Comparison of ENCODE assay signal across 23 mouse cellular contexts in genomic region chr8:71631897-71632296, GRCm38 (mm10). TPM values are rescaled to one million over a fixed set of nuclear protein-coding genes. Genes with fewer than 3 reads are reported as not detected.
DNase-seq lines count a peak whose midpoint lies in the region; ATAC-seq and TF ChIP-seq lines count a peak whose summit lies in the region.
"Had no signal": no experiment of that assay in that cellular context is flagged by ENCODE, and none has a peak within 500 bp of the region (broad histone marks: within the 10 kb centered on the region; RNA-seq: fewer than 3 reads in every experiment).

No protein-coding gene starts in this region.

- no peak overlapping the region for H3K4me2 ChIP-seq in kidney, embryonic 15.5 days
- H3K4me2 ChIP-seq: embryonic facial prominence, embryonic 15.5 days; forebrain, embryonic 15.5 days; heart, embryonic 11.5 days; heart, embryonic 15.5 days; hindbrain, embryonic 13.5 days; intestine, embryonic 15.5 days had no signal

- peak overlapping the region; percentile 23 for H3K9ac ChIP-seq in MEL (ENCODE audit: control insufficient read depth, low read depth, low read length, poor library complexity, severe bottlenecking)
- H3K9ac ChIP-seq in kidney, embryonic 15.5 days: no peak overlapping the region
- H3K9ac ChIP-seq: embryonic facial prominence, embryonic 15.5 days; forebrain, embryonic 15.5 days; heart, embryonic 15.5 days; hindbrain, embryonic 13.5 days; intestine, embryonic 15.5 days had no signal

- TF ChIP-seq EP300 in MEL (IDR thresholded peaks at IDR 0.05; ENCODE audit: low read depth in 1 of 2, low read length in 2 of 2): no peak

- no peak for ATAC-seq in megakaryocyte, adult 5-6 weeks (ENCODE audit: poor library complexity, severe bottlenecking)
- ATAC-seq in kidney, embryonic 15.5 days (replicated peaks; ENCODE audit: low FRiP score): no peak
- ATAC-seq: forebrain, embryonic 15.5 days; hindbrain, postnatal 0 days; intestine, embryonic 15.5 days had no signal

- DNase-seq in MEL (ENCODE audit: low read depth, low spot score): peak; percentile 44
- peak; percentile 18 for DNase-seq in induced T-regulatory cell, adult 2 months (ENCODE audit: low read depth)
- DNase-seq in c-Kit-positive CD71-positive TER-119-positive erythroid progenitor cells, embryonic 14.5 days (ENCODE audit: low spot score): no peak
- DNase-seq in adrenal gland, postnatal 25 days: no peak
- DNase-seq: adrenal gland, postnatal 10 days; B cell, adult 2 months; cerebellum, adult 2 months; cerebellum, postnatal 14 days; embryo, embryonic 11 days; gastrocnemius, postnatal 10 days; heart, adult 2 months; heart, postnatal 14 days had no signal

- H3K4me1 ChIP-seq in megakaryocyte, embryonic 14.5 days: peaks cover 98% of the 10 kb centered on the region
- peaks cover 2 to 35% of the 10 kb centered on the region in 2 experiments; a peak in 3 of 4 replicates for H3K4me1 ChIP-seq in MEL (ENCODE audit: control insufficient read depth in 1 of 2, insufficient read depth in 2 of 2, low read length in 2 of 2)
- peaks cover 48% of the 10 kb centered on the region for H3K4me1 ChIP-seq in kidney, embryonic 15.5 days

- TF ChIP-seq RAD21 in MEL (IDR thresholded peaks at IDR 0.05; ENCODE audit: low read depth, low read length): no peak

- no peak for TF ChIP-seq CTCF in MEL (IDR thresholded peaks at IDR 0.05 in 2 of 3, conservative IDR thresholded peaks at IDR 0.05 in 1 of 3; ENCODE audit: control insufficient read depth in 1 of 3, insufficient read depth in 1 of 3, low read depth in 2 of 3, low read length in 3 of 3, poor library complexity in 1 of 3, severe bottlenecking in 1 of 3)

- H3K79me2 ChIP-seq in MEL (ENCODE audit: control insufficient read depth, insufficient read depth, low read length, poor library complexity): no peaks in the 10 kb centered on the region; the same call in 1 of the 2 replicates

- H3K9me3 ChIP-seq in megakaryocyte, embryonic 14.5 days: no peaks in the 10 kb centered on the region
- no peaks in the 10 kb centered on the region for H3K9me3 ChIP-seq in MEL (replicated peaks; ENCODE audit: insufficient read depth, low read length)
- peaks cover 7% of the 10 kb centered on the region; the same call in 1 of the 2 replicates for H3K9me3 ChIP-seq in kidney, embryonic 15.5 days (replicated peaks)
- H3K9me3 ChIP-seq: embryonic facial prominence, embryonic 15.5 days; forebrain, embryonic 15.5 days; hindbrain, embryonic 13.5 days; intestine, embryonic 15.5 days had no signal

- H3K27ac ChIP-seq in MEL (ENCODE audit: control insufficient read depth, low read depth, low read length): no peak overlapping the region
- no peak overlapping the region for H3K27ac ChIP-seq in kidney, embryonic 15.5 days
- H3K27ac ChIP-seq: embryonic facial prominence, embryonic 15.5 days; forebrain, embryonic 15.5 days; heart, adult 2 months; heart, embryonic 15.5 days; hindbrain, embryonic 13.5 days; hindbrain, postnatal 0 days; intestine, embryonic 15.5 days had no signal

- 63% methylated on average over 2 of the region's 2 CpGs for WGBS in kidney, embryonic 15.5 days

- peak overlapping the region; percentile 18 for H3K4me3 ChIP-seq in megakaryocyte, embryonic 14.5 days (replicated peaks)
- H3K4me3 ChIP-seq in MEL (ENCODE audit: control insufficient read depth in 1 of 2, insufficient read depth in 1 of 2, low read depth in 2 of 2, low read length in 2 of 2): no peak overlapping the region
- H3K4me3 ChIP-seq in kidney, embryonic 15.5 days (replicated peaks): no peak overlapping the region
- H3K4me3 ChIP-seq: embryonic facial prominence, embryonic 15.5 days; erythroblast, embryonic 14.5 days; forebrain, embryonic 15.5 days; heart, adult 2 months; heart, embryonic 15.5 days; hindbrain, embryonic 13.5 days; intestine, embryonic 15.5 days had no signal

- peaks cover 35% of the 10 kb centered on the region for H3K36me3 ChIP-seq in megakaryocyte, embryonic 14.5 days (replicated peaks; ENCODE audit: low read length)
- H3K36me3 ChIP-seq in MEL (ENCODE audit: control insufficient read depth in 1 of 2, insufficient read depth in 2 of 2, low read length in 2 of 2): peaks cover 0 to 12% of the 10 kb centered on the region in 2 experiments; a peak in 2 of 4 replicates
- no peaks in the 10 kb centered on the region for H3K36me3 ChIP-seq in kidney, embryonic 15.5 days
- H3K36me3 ChIP-seq: embryonic facial prominence, embryonic 15.5 days; heart, embryonic 15.5 days; intestine, embryonic 15.5 days had no signal

- no peak for TF ChIP-seq POLR2A in MEL (IDR thresholded peaks at IDR 0.05; ENCODE audit: control insufficient read depth in 1 of 2, insufficient read depth in 1 of 2, low read depth in 1 of 2, low read length in 2 of 2, poor library complexity in 1 of 2)

- H3K27me3 ChIP-seq in megakaryocyte, embryonic 14.5 days (replicated peaks): peaks cover 10% of the 10 kb centered on the region
- H3K27me3 ChIP-seq in MEL (ENCODE audit: control insufficient read depth in 1 of 2, insufficient read depth in 2 of 2, low read length in 2 of 2): no peaks in the 10 kb centered on the region
- H3K27me3 ChIP-seq in kidney, embryonic 15.5 days: peaks cover 60% of the 10 kb centered on the region

TF ChIP-seq in MEL, 35 proteins besides CTCF, POLR2A, EP300 and RAD21 (continues in another document):
- no peak for TF ChIP-seq SMC3 (IDR thresholded peaks at IDR 0.05; ENCODE audit: low read depth, low read length)
- TF ChIP-seq KAT2A (conservative IDR thresholded peaks at IDR 0.05; ENCODE audit: low read depth, low read length): no peak
- TF ChIP-seq JUND (IDR thresholded peaks at IDR 0.05; ENCODE audit: low read depth, low read length): no peak
- TF ChIP-seq ZKSCAN1 (IDR thresholded peaks at IDR 0.05; ENCODE audit: low read depth, low read length): no peak
- no peak for TF ChIP-seq POLR2AphosphoS2 (IDR thresholded peaks at IDR 0.05; ENCODE audit: low read length)
- no peak for TF ChIP-seq MEF2A (IDR thresholded peaks at IDR 0.05; ENCODE audit: extremely low read depth, insufficient replicate concordance, low read depth, low read length, poor library complexity, severe bottlenecking)
- peak; percentile 90 for TF ChIP-seq USF1 (IDR thresholded peaks at IDR 0.05; ENCODE audit: low read depth, low read length)
- TF ChIP-seq BHLHE40 (IDR thresholded peaks at IDR 0.05; ENCODE audit: borderline replicate concordance, low read depth, low read length): no peak
- TF ChIP-seq MXI1 (IDR thresholded peaks at IDR 0.05; ENCODE audit: low read depth, low read length): no peak
- TF ChIP-seq TAL1 (IDR thresholded peaks at IDR 0.05; ENCODE audit: low read length): no peak
- 0 out of 2 replicates have a peak, but pooled peaks have one; percentile 16 for TF ChIP-seq NELFE (IDR thresholded peaks at IDR 0.05; ENCODE audit: low read depth, low read length)

RNA-seq across cellular contexts. Expression of gene Colgalt1, which starts 21.1 kb away (rescaled TPM):
- polyA plus RNA-seq in megakaryocyte, embryonic 14.5 days (2012; ENCODE audit: insufficient read depth, low replicate concordance): 14.0 and 14.8 TPM in 2 replicates
- total RNA-seq in megakaryocyte, adult 5-6 weeks (2015): 46.8 and 51.2 TPM in 2 replicates
- total RNA-seq in megakaryocyte, adult 5-6 weeks (2017): 54.8 and 56.8 TPM in 2 replicates
- total RNA-seq in MEL (2012; rRNA removed): 37.8 and 50.9 TPM in 2 replicates
- 100 to 1,000 TPM in 1 of 2 experiments, 10 to 100 TPM in 1; 59.0 to 102 TPM for polyA plus RNA-seq in MEL (2012; ENCODE audit: insufficient read depth in 1 of 2, insufficient read length in 2 of 2, low read depth in 1 of 2, low replicate concordance in 2 of 2, missing spikeins in 1 of 2)
- 67.7 and 78.0 TPM in 2 replicates for polyA plus RNA-seq in kidney, embryonic 15.5 days (2015; fragmentation: Nextera tagmentation; extraction: Ambion mirVana)
- 64.6 and 66.2 TPM in 2 replicates for total RNA-seq in adrenal gland, postnatal 25 days (2021)

RNA-seq across cellular contexts. Expression of gene Fam129c, which starts 34.4 kb away (rescaled TPM):
- 2.5 and 27.1 TPM in 2 replicates for polyA plus RNA-seq in megakaryocyte, embryonic 14.5 days (2012; ENCODE audit: insufficient read depth, low replicate concordance)
- total RNA-seq in megakaryocyte, adult 5-6 weeks (2015): 4.6 and 4.8 TPM in 2 replicates
- 3.6 and 8.6 TPM in 2 replicates for total RNA-seq in megakaryocyte, adult 5-6 weeks (2017)
- total RNA-seq in MEL (2012; rRNA removed): 3.8 and 7.6 TPM in 2 replicates
- polyA plus RNA-seq in MEL (2012; ENCODE audit: insufficient read depth in 1 of 2, insufficient read length in 2 of 2, low read depth in 1 of 2, low replicate concordance in 2 of 2, missing spikeins in 1 of 2): 1 to 10 TPM in 1 of 2 experiments, not detected in 1; 8.3 TPM
- polyA plus RNA-seq in kidney, embryonic 15.5 days (2015; fragmentation: Nextera tagmentation; extraction: Ambion mirVana): 4.7 and 5.6 TPM in 2 replicates
- 4.0 TPM in 2 replicates for total RNA-seq in adrenal gland, postnatal 25 days (2021)

RNA-seq across cellular contexts. Expression of gene Unc13a, which starts 39.7 kb away (rescaled TPM):
- 8.9 and 10.8 TPM in 2 replicates for polyA plus RNA-seq in megakaryocyte, embryonic 14.5 days (2012; ENCODE audit: insufficient read depth, low replicate concordance)
- total RNA-seq in megakaryocyte, adult 5-6 weeks (2015): 0.11 TPM in 1 of 2 replicates, not detected in the other
- 1.1 TPM in 1 of 2 replicates, not detected in the other for total RNA-seq in megakaryocyte, adult 5-6 weeks (2017)
- total RNA-seq in MEL (2012; rRNA removed): 0.81 and 0.92 TPM in 2 replicates
- 1 to 10 TPM in 1 of 2 experiments, not detected in 1; 3.6 TPM for polyA plus RNA-seq in MEL (2012; ENCODE audit: insufficient read depth in 1 of 2, insufficient read length in 2 of 2, low read depth in 1 of 2, low replicate concordance in 2 of 2, missing spikeins in 1 of 2)
- polyA plus RNA-seq in kidney, embryonic 15.5 days (2015; fragmentation: Nextera tagmentation; extraction: Ambion mirVana): 0.80 and 1.2 TPM in 2 replicates
- 8.3 and 8.4 TPM in 2 replicates for total RNA-seq in adrenal gland, postnatal 25 days (2021)

RNA-seq across cellular contexts. Expression of gene Pgls, which starts 39.9 kb away (rescaled TPM):
- 330 and 634 TPM in 2 replicates for polyA plus RNA-seq in megakaryocyte, embryonic 14.5 days (2012; ENCODE audit: insufficient read depth, low replicate concordance)
- total RNA-seq in megakaryocyte, adult 5-6 weeks (2015): 65.1 and 73.6 TPM in 2 replicates
- total RNA-seq in megakaryocyte, adult 5-6 weeks (2017): 50.5 and 78.3 TPM in 2 replicates
- 219 and 257 TPM in 2 replicates for total RNA-seq in MEL (2012; rRNA removed)
- polyA plus RNA-seq in MEL (2012; ENCODE audit: insufficient read depth in 1 of 2, insufficient read length in 2 of 2, low read depth in 1 of 2, low replicate concordance in 2 of 2, missing spikeins in 1 of 2): 100 to 1,000 TPM in 1 of 2 experiments, not detected in 1; 225 TPM
- polyA plus RNA-seq in kidney, embryonic 15.5 days (2015; fragmentation: Nextera tagmentation; extraction: Ambion mirVana): 232 and 247 TPM in 2 replicates
- total RNA-seq in adrenal gland, postnatal 25 days (2021): 145 and 153 TPM in 2 replicates

RNA-seq across cellular contexts. Expression of gene Jak3, which starts 44.2 kb away (rescaled TPM):
- 209 and 434 TPM in 2 replicates for polyA plus RNA-seq in megakaryocyte, embryonic 14.5 days (2012; ENCODE audit: insufficient read depth, low replicate concordance)
- 4.8 and 5.0 TPM in 2 replicates for total RNA-seq in megakaryocyte, adult 5-6 weeks (2015)
- 2.6 and 5.2 TPM in 2 replicates for total RNA-seq in megakaryocyte, adult 5-6 weeks (2017)
- total RNA-seq in MEL (2012; rRNA removed): 4.2 and 5.1 TPM in 2 replicates
- 10 to 100 TPM in 1 of 2 experiments, not detected in 1; 12.4 TPM for polyA plus RNA-seq in MEL (2012; ENCODE audit: insufficient read depth in 1 of 2, insufficient read length in 2 of 2, low read depth in 1 of 2, low replicate concordance in 2 of 2, missing spikeins in 1 of 2)
- polyA plus RNA-seq in kidney, embryonic 15.5 days (2015; fragmentation: Nextera tagmentation; extraction: Ambion mirVana): 6.3 and 7.2 TPM in 2 replicates
- total RNA-seq in adrenal gland, postnatal 25 days (2021): 11.7 and 14.3 TPM in 2 replicates

Comparison
In these comparisons a context has a peak if more than half of its experiments do, and no peak if none do; other contexts are left out.
1. DNase-seq: peak in MEL (single experiment) and induced T-regulatory cell, adult 2 months (single experiment); none in c-Kit-positive CD71-positive TER-119-positive erythroid progenitor cells, embryonic 14.5 days (single experiment) and adrenal gland, postnatal 25 days (single experiment).